Mouse (Mus musculus): Measurements from ENCODE around the gene Nr4a1. TPM values are rescaled to one million over a fixed set of nuclear protein-coding genes. Genes with fewer than 3 reads are reported as not detected.

The Nr4a1 gene
- total and polyA plus RNA-seq, 3 experiments = 12.1 to 45.3 (median 23.8) TPM

- no peak overlapping the region for H3K9ac ChIP-seq (ENCODE audit: low read depth, low read length)
- peaks cover 12% of the 10 kb centered on the region for H3K4me1 ChIP-seq (ENCODE audit: control insufficient read depth, insufficient read depth, low read length)
- no peaks in the 10 kb centered on the region for H3K27me3 ChIP-seq (ENCODE audit: control insufficient read depth, insufficient read depth, low read length)
- no peak for TF ChIP-seq EP300 (IDR thresholded peaks at IDR 0.05; ENCODE audit: insufficient read depth, low read depth, low read length)
- no peak for TF ChIP-seq POLR2A (IDR thresholded peaks at IDR 0.05; ENCODE audit: insufficient read depth, low read depth, low read length)
- TF ChIP-seq CTCF (IDR thresholded peaks at IDR 0.05) = no peak
- DNase-seq = no peak
- H3K4me3 ChIP-seq = no peak overlapping the region
- H3K36me3 ChIP-seq (ENCODE audit: control insufficient read depth, insufficient read depth, low read length) = no peaks in the 10 kb centered on the region
- no peaks in the 10 kb centered on the region for H3K79me2 ChIP-seq (replicated peaks; ENCODE audit: control insufficient read depth, insufficient read depth, low read length)
- intact Hi-C loops (cut with DNase I) = no loop called here
- H3K27ac ChIP-seq = no peak overlapping the region
- WGBS = 90% methylated on average over 29 of the region's 29 CpGs
Measured at GRCm38 (mm10) chr15:101270101-101270820, 16.2 kb downstream of the Nr4a1 start.

DNA sequence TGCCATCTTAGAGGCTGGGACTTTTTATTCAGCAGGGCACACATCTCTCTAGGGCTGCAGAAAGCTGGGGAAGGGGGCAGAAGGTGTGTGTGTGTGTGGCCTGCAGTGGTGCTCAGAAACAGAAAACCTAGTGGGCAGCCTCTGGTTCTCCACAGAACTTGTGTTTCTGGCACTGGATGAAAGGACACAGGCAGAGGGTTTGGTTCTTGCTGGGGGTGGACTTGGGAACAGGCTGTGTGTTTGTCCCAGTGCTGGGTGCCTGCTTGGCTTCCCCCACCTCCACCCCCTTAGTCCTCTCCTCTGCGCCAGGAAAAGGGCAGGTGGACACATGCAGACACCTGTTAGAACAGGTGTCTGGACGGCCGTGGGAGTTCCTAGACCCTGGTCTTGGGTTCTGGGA is 17.0 kb downstream of the Nr4a1 start:
- H3K9ac ChIP-seq (ENCODE audit: low read depth, low read length) = no peak overlapping the region
- WGBS = 83% methylated on average over 3 of the region's 3 CpGs
- peaks cover 7% of the 10 kb centered on the region for H3K4me1 ChIP-seq (ENCODE audit: control insufficient read depth, insufficient read depth, low read length)
- no peak overlapping the region for H3K27ac ChIP-seq
- intact Hi-C loops (cut with DNase I) = no loop called here
- no peaks in the 10 kb centered on the region for H3K79me2 ChIP-seq (replicated peaks; ENCODE audit: control insufficient read depth, insufficient read depth, low read length)
- TF ChIP-seq POLR2A (IDR thresholded peaks at IDR 0.05; ENCODE audit: insufficient read depth, low read depth, low read length) (no peak), CTCF (IDR thresholded peaks at IDR 0.05) (no peak), EP300 (IDR thresholded peaks at IDR 0.05; ENCODE audit: insufficient read depth, low read depth, low read length) (no peak)
- H3K27me3 ChIP-seq (ENCODE audit: control insufficient read depth, insufficient read depth, low read length) = no peaks in the 10 kb centered on the region
- H3K4me3 ChIP-seq = no peak overlapping the region
- no peaks in the 10 kb centered on the region for H3K36me3 ChIP-seq (ENCODE audit: control insufficient read depth, insufficient read depth, low read length)
- DNase-seq = no peak

- DNase-seq = no peak
- Histone ChIP-seq H3K4me3 (no peak overlapping the region), H3K79me2 (replicated peaks; ENCODE audit: control insufficient read depth, insufficient read depth, low read length) (no peaks in the 10 kb centered on the region), H3K27ac (no peak overlapping the region), H3K27me3 (ENCODE audit: control insufficient read depth, insufficient read depth, low read length) (no peaks in the 10 kb centered on the region), H3K9ac (ENCODE audit: low read depth, low read length) (no peak overlapping the region), H3K4me1 (ENCODE audit: control insufficient read depth, insufficient read depth, low read length) (peaks cover 5% of the 10 kb centered on the region; the same call in 1 of the 2 replicates), H3K36me3 (ENCODE audit: control insufficient read depth, insufficient read depth, low read length) (no peaks in the 10 kb centered on the region)
- TF ChIP-seq CTCF (IDR thresholded peaks at IDR 0.05) (no peak), EP300 (IDR thresholded peaks at IDR 0.05; ENCODE audit: insufficient read depth, low read depth, low read length) (no peak), POLR2A (IDR thresholded peaks at IDR 0.05; ENCODE audit: insufficient read depth, low read depth, low read length) (no peak)
- intact Hi-C loops (cut with DNase I) = no loop called here
- WGBS = 86% methylated on average over 15 of the region's 15 CpGs
Measured at GRCm38 (mm10) chr15:101271513-101271912, 17.4 kb downstream of the Nr4a1 start.

- Histone ChIP-seq H3K36me3 (ENCODE audit: control insufficient read depth, insufficient read depth, low read length) (no peaks in the 10 kb centered on the region), H3K9ac (ENCODE audit: low read depth, low read length) (no peak overlapping the region), H3K27me3 (ENCODE audit: control insufficient read depth, insufficient read depth, low read length) (no peaks in the 10 kb centered on the region), H3K79me2 (replicated peaks; ENCODE audit: control insufficient read depth, insufficient read depth, low read length) (no peaks in the 10 kb centered on the region), H3K4me1 (ENCODE audit: control insufficient read depth, insufficient read depth, low read length) (no peaks in the 10 kb centered on the region), H3K4me3 (no peak overlapping the region), H3K27ac (no peak overlapping the region)
- TF ChIP-seq EP300 (IDR thresholded peaks at IDR 0.05; ENCODE audit: insufficient read depth, low read depth, low read length) (no peak), CTCF (IDR thresholded peaks at IDR 0.05) (no peak), POLR2A (IDR thresholded peaks at IDR 0.05; ENCODE audit: insufficient read depth, low read depth, low read length) (no peak)
- DNase-seq = no peak
- intact Hi-C loops (cut with DNase I) = no loop called here
- 41% methylated on average over 6 of the region's 6 CpGs for WGBS
Measured at GRCm38 (mm10) chr15:101274380-101274779, 20.3 kb downstream of the Nr4a1 start.

DNA sequence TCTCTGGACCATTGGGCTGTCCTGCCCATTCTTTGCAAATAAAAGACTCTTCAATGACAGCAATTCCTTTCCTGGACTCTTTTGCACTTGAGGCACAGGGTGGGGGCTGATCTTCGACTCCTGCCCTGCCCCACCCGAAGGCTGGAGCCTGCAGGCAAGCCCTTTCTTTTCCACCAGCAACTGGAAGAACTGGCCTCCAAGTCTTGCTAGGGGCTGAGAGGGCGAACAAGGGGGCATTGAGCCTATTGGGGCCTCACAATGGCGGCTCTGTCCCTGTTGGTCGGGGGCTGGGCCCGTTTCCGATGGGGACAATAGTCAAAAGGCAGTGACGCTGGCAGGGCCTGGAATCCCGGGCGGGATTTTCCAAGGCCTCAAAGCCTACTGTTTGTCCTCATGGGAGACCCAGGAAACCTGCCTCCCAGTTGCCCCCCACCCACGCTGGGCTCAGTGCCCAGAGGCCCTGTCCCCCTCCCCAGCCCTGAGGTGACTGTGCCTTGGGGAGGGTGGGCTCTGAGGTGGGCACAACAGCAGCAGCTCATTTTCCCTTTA is 23.4 kb downstream of the Nr4a1 start:
- TF ChIP-seq CTCF (IDR thresholded peaks at IDR 0.05) = no peak
- TF ChIP-seq POLR2A (IDR thresholded peaks at IDR 0.05; ENCODE audit: insufficient read depth, low read depth, low read length) = no peak
- no peak for TF ChIP-seq EP300 (IDR thresholded peaks at IDR 0.05; ENCODE audit: insufficient read depth, low read depth, low read length)
- DNase-seq = no peak
- Histone ChIP-seq H3K79me2 (replicated peaks; ENCODE audit: control insufficient read depth, insufficient read depth, low read length) (no peaks in the 10 kb centered on the region), H3K36me3 (ENCODE audit: control insufficient read depth, insufficient read depth, low read length) (no peaks in the 10 kb centered on the region), H3K27me3 (ENCODE audit: control insufficient read depth, insufficient read depth, low read length) (no peaks in the 10 kb centered on the region), H3K4me1 (ENCODE audit: control insufficient read depth, insufficient read depth, low read length) (no peaks in the 10 kb centered on the region), H3K9ac (ENCODE audit: low read depth, low read length) (no peak overlapping the region), H3K27ac (no peak overlapping the region), H3K4me3 (no peak overlapping the region)
- intact Hi-C loops (cut with DNase I) = no loop called here
- WGBS = 60% methylated on average over 11 of the region's 11 CpGs

GRCm38 (mm10) chr15:101278589-101278988 is 24.5 kb downstream of the Nr4a1 start:
- no peak overlapping the region for H3K9ac ChIP-seq (ENCODE audit: low read depth, low read length)
- no peaks in the 10 kb centered on the region for H3K79me2 ChIP-seq (replicated peaks; ENCODE audit: control insufficient read depth, insufficient read depth, low read length)
- 63% methylated on average over 5 of the region's 5 CpGs for WGBS
- no peaks in the 10 kb centered on the region for H3K4me1 ChIP-seq (ENCODE audit: control insufficient read depth, insufficient read depth, low read length)
- H3K4me3 ChIP-seq = no peak overlapping the region
- H3K27me3 ChIP-seq (ENCODE audit: control insufficient read depth, insufficient read depth, low read length) = no peaks in the 10 kb centered on the region
- no peak for DNase-seq
- no peaks in the 10 kb centered on the region for H3K36me3 ChIP-seq (ENCODE audit: control insufficient read depth, insufficient read depth, low read length)
- TF ChIP-seq POLR2A (IDR thresholded peaks at IDR 0.05; ENCODE audit: insufficient read depth, low read depth, low read length) = no peak
- TF ChIP-seq EP300 (IDR thresholded peaks at IDR 0.05; ENCODE audit: insufficient read depth, low read depth, low read length) = no peak
- no peak for TF ChIP-seq CTCF (IDR thresholded peaks at IDR 0.05)
- intact Hi-C loops (cut with DNase I) = no loop called here
- no peak overlapping the region for H3K27ac ChIP-seq

Data from heart, adult 2 months (tissue).